Mouse (Mus musculus): ENCODE data around the gene Mmd.
"Not testable (repeated sequence)": the region's sequence is repeated elsewhere in the genome, so short reads cannot be mapped to it uniquely, and the experiment has no call there.

Mmd gene

DNA sequence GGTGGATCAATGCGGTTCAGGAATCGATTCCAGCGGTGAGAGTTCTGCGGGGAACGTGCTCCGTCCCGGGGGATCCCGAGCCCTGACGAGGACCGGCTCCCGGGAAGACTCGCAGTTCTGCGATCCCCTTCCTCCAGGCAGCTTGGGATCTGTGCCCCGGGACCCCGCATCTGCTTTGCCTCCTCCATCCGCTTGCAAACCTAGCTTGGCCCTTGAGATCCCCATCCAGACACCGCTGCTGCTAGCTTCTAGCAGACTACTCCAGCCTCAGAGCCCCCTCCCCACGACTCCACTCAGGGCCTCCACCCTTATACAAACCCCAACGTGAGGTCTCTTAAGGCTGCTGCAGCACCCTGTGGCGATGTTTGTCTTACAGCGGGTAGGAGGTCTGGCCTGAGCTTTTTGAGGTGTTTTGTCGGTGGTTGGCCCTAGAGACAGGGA, 465 bp downstream of the Mmd start:
- DNase-seq (ENCODE audit: low spot score in 2 of 2) = no peak

DNA sequence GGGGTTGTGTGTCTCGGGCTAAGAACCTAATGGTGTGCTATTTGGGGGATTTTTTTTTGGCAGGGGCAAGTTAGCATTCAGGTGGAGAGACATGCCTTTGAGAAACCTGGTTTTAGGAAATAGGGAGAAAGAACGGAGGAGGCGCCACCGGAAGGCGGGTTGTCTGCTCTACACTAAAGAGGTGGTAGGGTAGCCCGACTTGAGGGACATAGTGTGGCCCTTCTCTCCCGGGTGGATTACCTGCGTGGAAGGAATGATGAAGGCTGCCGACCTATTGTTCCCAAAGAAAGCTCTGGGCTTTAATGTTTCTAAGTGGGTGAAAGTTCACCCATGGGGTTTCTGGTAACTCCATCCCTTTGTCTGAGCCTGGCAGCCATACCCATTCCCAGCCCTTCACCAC, 933 bp downstream of the Mmd start:
- DNase-seq (ENCODE audit: low spot score in 2 of 2) = peak in 1 of 2 experiments; percentile 50

DNA sequence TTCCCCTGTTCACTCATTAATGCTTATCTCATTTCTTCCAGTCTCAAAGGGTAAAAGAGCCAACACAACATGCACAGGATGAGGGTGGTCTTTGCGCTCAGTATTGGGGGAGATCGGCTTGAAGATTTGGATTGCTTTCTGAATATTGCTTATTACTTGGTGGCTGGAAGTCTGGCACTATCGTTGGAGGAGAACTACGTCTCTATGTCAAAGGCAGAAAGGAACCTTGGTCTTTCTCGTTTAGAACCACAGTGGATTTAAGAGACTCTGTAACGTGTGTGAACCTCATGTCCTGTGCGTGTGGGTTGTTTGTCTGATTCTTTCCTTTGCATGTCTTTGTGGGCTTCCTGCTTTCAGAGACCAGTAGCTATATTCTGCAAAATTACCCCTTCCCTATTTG, 1.5 kb downstream of the Mmd start:
- no peak for DNase-seq (ENCODE audit: low spot score in 2 of 2)

DNA sequence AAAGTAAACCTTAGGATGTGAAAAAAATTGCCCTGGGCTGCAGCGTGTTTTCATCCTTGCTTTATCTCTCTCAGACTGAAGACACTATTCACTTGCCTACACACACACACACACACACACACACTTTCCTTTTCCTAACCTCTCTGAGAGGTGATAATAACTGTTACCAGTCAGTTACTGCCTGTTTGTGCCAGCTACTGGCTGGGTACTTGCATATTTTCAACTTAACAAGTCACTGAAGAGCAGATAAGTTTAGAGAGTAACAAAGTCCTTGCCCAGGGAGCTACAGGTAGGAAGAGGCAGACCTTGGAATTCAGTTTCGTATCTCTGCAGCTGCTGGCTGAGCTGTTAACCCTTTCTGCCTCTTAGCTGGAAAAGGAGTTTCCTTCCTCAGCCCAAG, 2.7 kb downstream of the Mmd start:
- DNase-seq (ENCODE audit: low spot score in 2 of 2) = no peak

DNA sequence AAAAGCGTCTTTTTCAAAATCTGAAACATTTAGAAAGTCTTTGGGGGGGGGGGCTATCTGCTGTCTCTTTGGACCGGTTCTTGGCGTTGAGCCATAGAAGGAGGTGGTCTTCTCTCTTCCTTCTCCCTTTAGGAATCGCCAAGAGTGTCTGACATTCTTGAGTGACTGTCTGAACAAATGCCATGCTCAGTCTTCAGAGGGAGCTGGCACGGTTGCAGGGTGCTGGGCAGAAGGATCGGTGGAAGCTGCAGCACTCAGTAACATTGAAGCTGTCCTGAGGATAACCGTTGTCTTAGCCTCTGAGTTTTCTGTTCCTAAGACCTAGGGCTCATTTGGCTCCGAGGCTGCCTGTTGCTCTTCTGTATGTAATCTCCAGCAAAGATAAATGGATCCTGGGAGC, 3.1 kb downstream of the Mmd start:
- DNase-seq (ENCODE audit: low spot score in 2 of 2) = peak; percentile 47 to 62

DNA sequence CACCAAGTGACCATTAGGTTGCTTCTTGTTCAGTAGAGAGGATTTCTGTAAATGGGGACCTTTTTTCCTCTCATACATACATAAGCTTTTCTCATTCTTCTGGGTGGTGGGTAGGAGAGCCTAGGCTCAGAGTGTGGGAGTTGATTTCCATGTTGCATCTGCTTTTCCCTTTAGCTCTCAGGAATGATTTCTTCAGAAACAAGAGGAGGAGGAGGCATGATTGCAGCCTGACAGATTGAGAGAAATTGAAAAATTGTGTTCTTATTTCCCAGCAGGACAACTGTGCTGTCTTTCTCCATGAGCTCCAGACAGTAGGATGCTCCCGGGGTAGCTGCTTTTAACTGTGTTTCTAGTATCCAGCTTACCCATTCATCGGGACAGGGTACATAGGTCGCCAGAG, 5.3 kb downstream of the Mmd start:
- no peak for DNase-seq (ENCODE audit: low spot score in 2 of 2)

DNA sequence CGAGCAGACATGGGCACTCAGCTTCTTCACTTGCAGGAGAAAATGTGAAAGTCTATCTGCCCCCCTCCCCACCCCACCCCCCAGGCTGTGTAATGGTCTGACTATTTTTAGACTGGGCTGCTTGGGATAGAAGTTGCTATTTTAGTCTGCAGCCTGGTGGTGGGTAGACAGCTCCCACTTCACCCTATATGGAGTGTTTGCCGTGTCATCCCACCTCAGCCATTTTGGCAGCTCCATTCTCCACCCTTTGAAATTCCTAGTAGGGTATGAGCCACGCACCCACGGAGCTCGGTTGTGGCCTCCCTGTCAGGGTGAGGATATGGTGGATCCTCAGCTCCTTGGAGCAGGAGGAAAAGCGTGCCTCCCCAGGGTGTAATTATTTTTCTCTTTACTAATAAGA, 6.4 kb downstream of the Mmd start:
- DNase-seq (ENCODE audit: low spot score in 2 of 2) = peak; percentile 44 to 46

DNA sequence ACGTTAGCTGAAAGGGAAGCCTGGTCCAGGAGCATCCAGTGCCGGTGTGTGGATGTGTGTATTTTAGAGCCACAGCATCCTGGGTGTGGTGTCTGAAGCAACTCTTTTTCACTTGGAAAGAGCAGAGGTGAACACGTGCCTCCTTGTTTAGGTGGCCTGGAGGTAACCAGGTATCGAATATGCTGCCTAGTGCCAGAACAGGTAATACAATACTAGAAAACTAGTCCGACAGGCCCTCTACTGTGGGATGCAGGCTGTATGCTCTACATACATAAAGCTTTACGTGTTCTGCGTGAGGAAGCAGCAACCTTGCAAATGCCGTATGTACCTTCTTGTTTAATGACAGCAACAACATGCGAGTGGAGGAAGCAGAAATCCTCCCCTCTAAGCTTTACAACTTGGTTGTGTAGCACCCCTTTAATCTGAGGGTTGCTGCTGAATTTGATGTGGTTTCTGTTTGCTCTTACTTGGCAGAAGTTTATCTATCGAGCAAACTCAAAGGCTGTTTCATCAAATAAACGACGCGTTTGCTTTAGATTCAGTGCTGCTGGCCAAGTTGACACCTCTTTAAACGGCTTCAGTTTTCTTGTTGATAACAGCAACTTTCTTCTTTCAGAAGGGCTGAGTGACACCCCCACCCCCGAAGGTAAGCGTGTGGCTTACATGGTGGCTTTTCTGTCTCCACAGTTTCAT, 7.7 kb downstream of the Mmd start:
- DNase-seq (ENCODE audit: low spot score in 2 of 2) = no peak

DNA sequence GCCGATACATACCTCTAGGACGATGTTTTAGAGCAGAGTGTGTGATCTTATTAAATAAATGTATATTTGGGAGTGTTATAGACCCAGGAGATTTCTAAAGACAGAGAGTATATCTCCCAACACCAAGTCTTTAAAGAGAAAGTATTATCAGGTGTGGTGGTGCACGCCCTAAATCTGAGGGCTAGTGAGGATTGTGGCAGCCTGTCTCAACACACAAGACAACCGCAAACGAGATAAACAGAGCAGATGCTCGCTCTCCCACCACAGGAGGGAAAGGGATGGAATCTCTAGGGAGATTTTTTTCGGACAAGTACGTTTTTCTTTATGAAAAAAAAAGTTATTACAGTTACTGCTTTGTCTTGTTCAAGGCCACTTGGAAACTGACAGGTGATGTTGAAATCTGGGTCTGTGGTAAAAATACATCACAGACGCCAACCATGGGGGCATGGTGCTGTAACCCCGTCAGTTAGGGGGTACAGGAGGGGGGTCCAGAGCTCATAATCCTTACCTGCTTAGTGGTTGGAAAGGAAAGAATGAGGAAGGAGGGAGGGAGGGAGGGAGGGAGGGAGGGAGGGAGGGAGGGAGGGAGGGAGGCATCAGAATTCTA, 9.2 kb downstream of the Mmd start:
- DNase-seq (ENCODE audit: low spot score in 2 of 2) = no peak

DNA sequence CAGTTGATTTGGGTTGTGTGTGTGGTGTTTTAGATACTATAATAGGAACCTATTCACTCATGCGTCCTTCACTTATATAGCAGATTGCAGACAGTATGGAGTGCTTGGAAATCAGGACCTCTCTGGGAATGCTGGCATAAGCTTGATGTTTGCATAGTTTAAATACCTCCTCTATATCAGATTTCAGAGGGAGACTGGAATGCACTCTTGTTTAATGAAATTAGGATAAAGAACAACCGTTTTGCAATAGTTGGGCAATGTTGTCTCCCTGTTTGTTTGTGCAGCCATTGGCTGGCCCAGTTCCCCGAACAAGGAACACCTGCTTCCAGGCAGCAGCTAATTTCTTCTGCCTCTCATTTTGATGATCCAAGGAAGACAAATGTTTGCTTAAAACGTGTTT, 9.8 kb downstream of the Mmd start:
- DNase-seq (ENCODE audit: low spot score in 2 of 2) = no peak

DNA sequence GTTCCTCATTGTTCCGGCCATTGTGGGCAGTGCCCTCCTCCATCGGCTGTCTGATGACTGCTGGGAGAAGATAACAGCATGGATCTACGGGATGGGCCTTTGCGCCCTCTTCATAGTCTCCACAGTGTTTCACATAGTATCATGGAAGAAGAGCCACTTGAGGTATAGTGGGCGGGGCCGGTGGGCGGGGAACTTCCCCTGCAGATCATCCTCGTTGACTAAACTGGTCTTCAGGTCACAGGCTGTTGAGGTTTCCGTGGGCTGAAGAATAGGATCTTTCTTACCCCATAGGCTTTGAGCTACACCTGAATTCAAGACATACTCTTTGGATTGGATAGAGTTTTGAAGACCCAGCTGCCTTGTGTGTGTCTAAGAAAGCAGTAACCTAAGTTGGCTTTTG, 10.6 kb downstream of the Mmd start:
- no peak for DNase-seq (ENCODE audit: low spot score in 2 of 2)

DNA sequence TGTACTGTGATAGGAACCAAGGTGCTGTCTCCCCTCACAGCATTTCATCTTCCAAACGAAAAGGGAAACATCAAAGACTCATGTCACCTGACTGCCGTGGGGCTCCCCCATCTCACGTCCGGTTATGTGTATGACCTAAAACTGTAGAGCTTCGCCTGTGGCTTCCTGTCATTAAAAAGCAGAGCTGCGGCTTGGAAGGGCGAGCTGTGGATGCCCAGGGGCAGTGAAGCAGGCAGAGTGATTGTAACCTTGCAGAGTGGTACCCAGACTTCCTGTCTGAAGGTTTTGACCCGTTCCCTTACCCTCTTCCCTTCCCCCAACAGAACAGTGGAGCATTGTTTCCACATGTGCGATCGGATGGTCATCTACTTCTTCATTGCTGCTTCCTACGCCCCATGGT, 14.9 kb downstream of the Mmd start:
- DNase-seq (ENCODE audit: low spot score in 2 of 2) = no peak

DNA sequence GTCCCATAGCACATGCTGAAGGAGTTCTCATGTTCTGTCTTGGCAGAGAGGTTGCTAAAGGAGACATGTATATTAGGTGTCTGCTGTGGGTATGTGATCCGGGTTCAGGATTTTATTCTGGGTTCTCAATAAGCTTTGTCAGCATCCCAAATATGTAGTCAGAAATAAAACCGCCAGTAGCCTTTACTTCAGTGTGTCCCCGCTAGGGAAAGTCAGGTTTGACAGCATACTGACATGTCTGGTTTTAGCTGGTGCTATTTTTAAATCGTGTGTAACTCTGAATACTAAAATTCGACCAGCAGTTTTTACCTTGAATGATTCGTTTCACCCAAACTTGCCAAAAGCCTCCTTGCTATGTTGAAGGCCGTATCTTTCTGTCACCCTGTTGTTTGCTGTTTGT, 16.3 kb downstream of the Mmd start:
- no peak for DNase-seq (ENCODE audit: low spot score in 2 of 2)

DNA sequence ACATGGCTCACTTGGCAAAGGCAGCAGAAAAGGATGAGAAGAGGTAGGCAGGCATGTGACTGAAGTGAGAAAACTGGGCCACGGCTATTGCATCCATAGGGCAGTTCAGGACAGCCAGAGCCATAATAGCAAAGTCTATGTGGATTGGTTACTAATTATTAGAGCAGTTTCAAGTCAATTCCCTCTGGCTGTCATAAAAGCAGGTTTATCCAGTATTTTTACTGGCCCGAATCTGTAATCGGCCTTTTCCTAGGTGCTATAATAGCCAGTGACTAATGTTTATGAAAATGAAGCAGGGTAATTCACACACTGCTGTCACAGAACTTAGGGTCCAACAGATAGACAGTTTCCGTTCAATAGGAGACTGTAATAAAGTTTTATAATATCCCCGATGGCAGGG, 19.7 kb downstream of the Mmd start:
- no peak for DNase-seq (ENCODE audit: low spot score in 2 of 2)

DNA sequence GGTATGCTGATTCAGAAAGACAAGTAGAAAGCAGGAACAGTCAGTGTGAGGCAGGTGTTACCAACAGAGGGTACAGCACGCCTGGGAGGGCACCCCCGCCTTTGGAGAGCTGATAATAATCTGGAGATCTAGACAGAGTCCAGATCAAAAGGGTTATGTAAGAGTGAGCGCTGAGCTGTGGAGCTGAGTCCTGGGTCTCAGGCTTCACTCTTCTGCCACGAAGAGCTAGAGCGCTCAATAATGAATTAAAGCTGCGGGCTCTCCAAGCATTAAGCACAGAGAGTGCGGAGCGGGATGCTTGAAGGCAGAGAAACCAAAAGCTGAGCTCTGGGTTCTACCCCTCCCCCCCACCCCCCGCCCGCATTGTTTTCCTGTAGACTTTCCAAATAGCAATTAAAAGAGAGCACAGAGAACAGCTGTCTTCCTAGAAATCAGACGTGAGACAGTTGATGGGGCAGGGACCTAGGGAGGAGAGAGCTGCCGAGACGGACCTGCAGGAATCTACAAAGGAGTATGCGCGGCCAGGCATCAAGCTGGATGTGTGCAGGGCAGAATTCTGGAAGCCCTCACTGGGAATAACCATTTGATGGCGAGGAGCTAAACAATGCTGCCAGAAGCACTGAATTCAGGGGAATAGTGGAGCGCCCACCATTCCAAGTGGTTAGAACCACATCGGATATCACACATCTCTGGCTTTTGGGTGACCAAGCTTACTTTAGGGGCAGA, 20.3 kb downstream of the Mmd start:
- DNase-seq (ENCODE audit: low spot score in 2 of 2) = no peak

DNA sequence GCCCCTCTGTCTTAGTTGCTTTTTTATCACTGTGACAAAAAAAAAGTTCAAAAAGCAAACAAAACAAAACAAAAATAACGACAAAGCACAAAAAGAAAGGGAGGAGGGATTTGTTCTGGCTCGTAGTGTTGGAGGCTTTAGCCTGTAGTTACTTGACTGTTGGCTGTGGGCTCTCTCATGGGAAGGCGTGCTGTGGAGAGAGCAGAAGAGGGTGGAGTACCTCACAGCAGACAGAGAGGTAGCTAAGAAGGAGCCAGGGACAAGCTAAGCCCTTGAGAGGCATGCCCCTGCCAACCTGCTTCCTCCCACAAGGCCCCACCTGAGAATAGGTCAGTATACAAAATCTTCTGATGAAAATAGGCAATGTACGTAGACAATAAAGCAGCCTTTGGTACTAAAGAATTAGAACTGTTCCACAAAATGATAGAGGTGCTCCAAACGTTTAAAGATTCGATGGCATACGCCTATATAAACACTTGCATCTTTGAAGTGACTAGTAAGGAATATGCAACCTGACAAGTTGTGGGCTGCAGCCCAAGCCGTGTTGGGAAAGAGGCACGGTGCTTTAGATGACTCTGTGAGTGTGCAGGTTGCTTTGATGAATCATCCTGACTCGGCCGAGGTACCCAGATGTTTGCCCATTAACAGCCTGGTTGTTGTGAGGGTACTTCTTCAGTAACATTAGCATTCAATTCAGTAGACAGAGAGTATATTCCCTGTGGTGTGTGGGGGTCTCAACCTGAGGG, 21.0 kb downstream of the Mmd start:
- no peak for DNase-seq (ENCODE audit: low spot score in 2 of 2)

DNA sequence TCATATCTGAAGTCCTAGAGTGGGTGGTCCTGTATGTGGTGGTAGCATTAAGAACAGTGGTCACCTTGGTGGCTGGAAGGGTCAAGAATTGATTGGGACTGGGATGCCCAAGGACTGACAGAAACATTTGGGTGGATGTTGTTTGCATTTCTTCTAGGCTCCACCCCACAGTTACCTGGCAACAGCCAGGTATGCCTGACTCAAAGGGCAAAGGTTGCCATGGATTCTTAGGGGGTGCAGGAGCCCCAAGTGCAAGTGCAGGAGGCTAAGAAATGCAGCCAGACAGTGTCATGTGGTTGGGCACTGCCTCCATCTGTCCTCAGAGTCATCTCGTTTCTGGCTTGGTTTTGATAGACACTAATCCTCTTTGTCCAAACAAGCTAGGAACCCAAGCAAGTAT, 24.9 kb downstream of the Mmd start:
- DNase-seq (ENCODE audit: low spot score in 2 of 2) = no peak

DNA sequence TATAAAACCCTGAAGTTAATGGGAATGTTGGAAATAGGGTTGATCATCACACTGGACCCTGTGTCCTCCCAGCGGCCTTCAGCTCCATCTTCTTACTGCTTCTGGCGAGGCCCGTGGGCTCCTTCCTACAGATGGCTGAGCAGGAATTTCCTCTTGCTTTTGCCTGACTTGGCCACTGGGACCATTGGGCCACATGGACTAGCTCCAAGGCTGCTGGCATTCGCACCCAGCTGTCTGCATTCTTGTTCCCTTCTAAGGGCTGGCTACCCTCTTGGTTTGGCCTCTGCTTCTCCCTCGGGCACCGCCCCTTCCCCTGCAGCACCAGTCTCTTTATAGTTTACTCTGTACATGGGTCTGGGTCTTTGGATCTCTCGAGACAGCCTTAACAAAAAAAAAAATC, 26.4 kb downstream of the Mmd start:
- DNase-seq (ENCODE audit: low spot score in 2 of 2) = peak; percentile 56 to 58

DNA sequence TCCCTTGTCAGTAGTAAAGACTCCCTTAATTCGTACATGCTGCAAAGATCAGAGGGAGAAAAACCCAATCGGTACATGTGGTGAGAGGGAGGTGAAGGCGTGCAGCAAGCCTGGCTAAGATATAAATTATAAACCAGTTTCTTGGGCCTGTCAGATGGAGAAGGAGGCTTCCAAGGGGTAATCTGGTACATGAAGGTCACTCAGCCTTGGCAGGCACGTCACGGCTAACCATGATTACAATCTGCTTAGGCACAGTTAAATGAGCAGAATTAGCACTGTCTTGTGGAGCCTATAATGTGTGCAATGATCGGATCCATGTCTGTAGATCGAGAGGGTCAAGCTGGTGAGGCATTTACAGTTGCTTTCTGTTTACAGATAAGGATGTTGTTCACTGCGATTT, 26.9 kb downstream of the Mmd start:
- DNase-seq (ENCODE audit: low spot score in 2 of 2) = no peak

DNA sequence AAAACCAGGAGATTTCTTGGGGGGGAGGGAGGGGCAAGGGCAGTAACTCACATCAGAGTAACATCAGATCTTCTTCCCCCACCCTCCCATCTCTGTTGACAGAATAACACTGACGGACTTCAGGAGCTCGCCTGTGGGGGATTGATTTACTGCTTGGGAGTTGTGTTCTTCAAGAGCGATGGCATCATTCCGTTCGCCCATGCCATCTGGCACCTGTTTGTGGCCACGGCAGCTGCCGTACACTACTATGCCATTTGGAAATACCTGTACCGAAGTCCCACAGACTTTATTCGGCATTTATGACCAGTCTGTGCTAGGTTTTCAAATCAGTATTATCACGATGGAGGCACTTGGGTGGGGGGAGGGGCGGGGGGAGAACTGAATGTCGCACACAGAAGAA, 27.3 kb downstream of the Mmd start:
- no peak for DNase-seq (ENCODE audit: low spot score in 2 of 2)

DNA sequence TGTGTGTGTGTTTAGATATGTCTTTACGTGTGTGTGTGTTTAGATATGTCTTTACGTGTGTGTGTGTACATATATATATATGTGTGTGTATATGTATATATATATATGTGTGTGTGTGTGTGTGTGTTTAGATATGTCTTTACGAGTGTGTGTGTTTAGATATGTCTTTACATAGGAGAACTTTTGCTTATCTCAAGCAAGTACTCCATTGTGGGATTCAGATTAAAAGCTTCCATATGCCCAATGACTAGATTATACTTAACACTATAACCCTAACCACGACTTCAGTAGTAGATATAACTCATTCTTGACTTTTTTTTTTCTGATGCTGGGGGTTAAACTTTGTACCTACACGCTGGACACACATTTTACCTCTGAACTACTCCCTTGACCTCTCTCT, 30.8 kb downstream of the Mmd start:
- no peak for DNase-seq (ENCODE audit: low spot score in 2 of 2)

DNA sequence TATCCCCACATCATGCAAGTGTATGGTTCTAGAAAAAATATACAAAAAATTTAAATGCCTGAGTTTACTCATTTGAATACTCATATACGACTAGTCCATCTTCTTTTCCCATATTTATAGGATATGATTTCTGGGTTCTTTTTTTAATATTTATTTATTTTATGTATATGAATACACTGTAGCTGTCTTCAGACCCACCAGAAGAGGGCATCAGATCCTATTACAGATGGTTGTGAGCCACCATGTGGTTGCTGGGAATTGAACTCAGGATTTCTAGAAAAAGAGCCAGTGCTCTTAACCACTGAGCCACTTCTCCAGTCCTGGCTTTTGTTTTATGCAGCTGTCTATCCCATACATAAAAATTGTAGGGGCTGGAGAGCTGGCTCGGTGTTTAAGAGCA, 32.7 kb downstream of the Mmd start:
- not testable (repeated sequence) for DNase-seq (ENCODE audit: low spot score in 2 of 2)

DNA sequence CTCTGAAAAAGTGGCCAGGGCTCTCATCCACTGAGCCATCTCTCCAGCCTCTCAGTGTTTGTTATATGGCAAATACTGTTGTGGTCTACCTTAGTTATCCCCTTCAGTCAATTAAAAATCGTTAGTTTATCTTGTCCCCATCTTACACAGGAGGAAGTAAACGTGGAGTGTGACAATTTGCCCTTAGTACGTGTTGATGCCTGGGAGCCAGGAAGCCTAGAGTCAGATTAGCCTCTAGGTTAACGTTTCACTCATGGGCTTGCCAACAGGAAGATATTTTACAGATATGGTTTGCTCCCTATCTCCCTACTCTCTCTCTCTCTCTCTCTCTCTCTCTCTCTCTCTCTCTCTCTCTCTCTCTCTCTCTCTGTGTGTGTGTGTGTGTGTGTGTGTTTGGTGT, 33.9 kb downstream of the Mmd start:
- no peak for DNase-seq (ENCODE audit: low spot score in 2 of 2)

Measured in right cerebral cortex, postnatal 10 days (tissue).